Mouse (Mus musculus) limb, embryonic 14.5 days (tissue): ENCODE measurements around the gene Sipa1l1. TPM values are rescaled to one million over a fixed set of nuclear protein-coding genes. Genes with fewer than 3 reads are reported as not detected.

Experiments used
- ATAC-seq: fragments of 200-750 bp; cut with Nextera tagmentation; 2 replicates; pipeline ENCODE4 v1.8.0; 2017; ENCODE audit warnings: low read depth, moderate number of reproducible peaks, moderate TSS enrichment; ENCODE audit not compliant: low FRiP score
- DNase-seq: peaks from one replicate; pipeline ENCODE4 v3.0.0-alpha.2; 2015; ENCODE audit warnings: low spot score
- H3K27ac ChIP-seq: fragments of 300-500 bp; sonication (generic); replicated peaks from 2 replicates; pipeline ENCODE4 v1.5.1; 2014; ENCODE audit warnings: low read depth, mild to moderate bottlenecking, low read length, moderate library complexity, mixed read lengths
- H3K27me3 ChIP-seq: fragments of 300-500 bp; sonication (generic); 2 replicates; pipeline ENCODE4 v1.6.1; 2014; ENCODE audit warnings: low read length, mixed read lengths; ENCODE audit not compliant: control insufficient read depth, insufficient read depth
- H3K36me3 ChIP-seq: fragments of 300-500 bp; sonication (generic); 2 replicates; pipeline ENCODE4 v1.6.1; 2014; ENCODE audit warnings: mild to moderate bottlenecking, low read length, moderate library complexity, mixed read lengths; ENCODE audit not compliant: control insufficient read depth, insufficient read depth
- H3K4me1 ChIP-seq: fragments of 300-500 bp; sonication (generic); 2 replicates; pipeline ENCODE4 v1.6.1; 2014; ENCODE audit warnings: antibody characterized with exemption, low read length, mixed read lengths; ENCODE audit not compliant: control insufficient read depth, insufficient read depth
- H3K4me2 ChIP-seq: fragments of 300-500 bp; sonication (generic); replicated peaks from 2 replicates; pipeline ENCODE4 v1.6.1; 2014; ENCODE audit warnings: low read depth, mild to moderate bottlenecking, low read length, moderate library complexity; ENCODE audit not compliant: severe bottlenecking
- H3K4me3 ChIP-seq: fragments of 300-500 bp; sonication (generic); replicated peaks from 2 replicates; pipeline ENCODE4 v1.5.1; 2014; ENCODE audit warnings: low read length
- H3K9ac ChIP-seq: fragments of 300-500 bp; sonication (generic); 2 replicates; pipeline ENCODE4 v1.6.1; 2014; ENCODE audit warnings: mild to moderate bottlenecking, low read depth, low read length, moderate library complexity; ENCODE audit not compliant: severe bottlenecking
- H3K9me3 ChIP-seq: fragments of 300-500 bp; sonication (generic); 2 replicates; pipeline ENCODE4 v1.6.1; 2016; ENCODE audit warnings: low read length; ENCODE audit not compliant: control insufficient read depth
- POLR2A ChIP-seq: fragments of 200-500 bp; IDR thresholded peaks from 2 replicates; pipeline ENCODE4 v1.8.0; 2012; ENCODE audit warnings: inconsistent platforms, mild to moderate bottlenecking, moderate library complexity, borderline replicate concordance; ENCODE audit not compliant: insufficient read depth, insufficient read length; ENCODE audit errors: extremely low read depth
- WGBS: fragments of 180-500 bp; shearing (Covaris S2); extraction: QIAGEN DNeasy Blood & Tissue Kit; methylation state at CpG from one replicate; pipeline ENCODE4 v1.1.7; 2014; 5-methylcytosine and 5-hydroxymethylcytosine counted together
- polyA plus RNA-seq, 2 experiments: library from polyadenylated mRNA; depleted of rRNA in 1 of 2; stranded (reverse) in 1 of 2; unstranded in 1 of 2; fragments of >200 nt; fragmentation: Nextera tagmentation in 1 of 2; extraction: Ambion mirVana in 1 of 2; gene quantifications; 2 replicates each; pipeline versions ENCODE4 v1.2.1 to v1.2.3; 2012 to 2014

Gene Sipa1l1
- polyA plus RNA-seq, 2 experiments, result 29.5 to 31.0 TPM

DNA sequence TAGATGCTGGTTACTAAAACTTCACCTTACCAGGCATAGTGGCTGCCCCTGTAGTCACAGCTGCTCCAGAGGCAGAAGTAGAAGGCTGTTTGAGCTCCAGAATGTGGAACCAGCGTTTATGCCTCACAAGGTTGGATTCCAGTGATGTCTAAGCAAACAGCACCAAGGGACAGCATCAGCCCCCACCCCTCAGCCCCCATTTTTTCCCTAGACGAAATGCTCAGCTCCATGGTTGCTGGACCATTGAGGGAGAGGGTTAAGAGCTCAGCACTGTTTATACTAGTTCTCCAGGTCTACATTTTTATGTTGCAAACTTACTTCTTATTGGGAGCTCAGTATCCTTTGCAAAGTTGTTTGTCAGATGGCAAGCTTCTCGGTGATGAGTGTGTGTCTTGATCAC lies 202.1 kb downstream of the Sipa1l1 start:
- H3K4me2 ChIP-seq, result no peak overlapping the region
- H3K27ac ChIP-seq, result no peak overlapping the region
- no peaks in the 10 kb centered on the region for H3K27me3 ChIP-seq
- no peaks in the 10 kb centered on the region for H3K9me3 ChIP-seq
- H3K9ac ChIP-seq, result no peak overlapping the region
- WGBS, result 67% methylated on average over 3 of the region's 3 CpGs
- DNase-seq, result no peak
- peaks cover 9% of the 10 kb centered on the region; the same call in 1 of the 2 replicates for H3K4me1 ChIP-seq
- H3K36me3 ChIP-seq, result no peaks in the 10 kb centered on the region
- ATAC-seq, result no peak
- no peak for TF ChIP-seq POLR2A
- H3K4me3 ChIP-seq, result no peak overlapping the region

DNA sequence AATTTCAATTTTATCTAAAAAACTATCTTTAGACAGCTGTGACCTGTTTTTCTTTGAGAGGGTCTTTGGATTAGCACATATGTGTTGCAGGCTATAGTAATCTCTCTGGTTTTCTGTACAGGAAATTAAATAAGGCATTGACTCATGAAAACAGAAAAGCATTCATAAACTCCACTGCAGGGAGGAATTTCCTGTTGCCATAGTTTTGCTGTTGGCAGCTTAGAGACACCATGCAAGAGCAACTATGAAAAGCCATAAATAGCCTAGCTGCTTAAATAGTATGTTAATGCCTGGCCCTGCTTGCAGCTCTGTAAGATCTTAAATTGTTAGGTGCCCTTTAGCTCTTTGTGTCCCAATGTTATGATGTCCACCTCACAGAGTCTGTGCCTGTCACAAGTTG lies 204.9 kb downstream of the Sipa1l1 start:
- Histone ChIP-seq H3K36me3 (no peaks in the 10 kb centered on the region), H3K9ac (no peak overlapping the region), H3K27ac (peak overlapping the region; percentile 80), H3K27me3 (no peaks in the 10 kb centered on the region), H3K4me3 (no peak overlapping the region), H3K9me3 (no peaks in the 10 kb centered on the region), H3K4me1 (peaks cover 9% of the 10 kb centered on the region; the same call in 1 of the 2 replicates), H3K4me2 (no peak overlapping the region)
- DNase-seq, result peak; percentile 38
- no peak for TF ChIP-seq POLR2A
- no peak; the same call in 1 of the 2 replicates for ATAC-seq

DNA sequence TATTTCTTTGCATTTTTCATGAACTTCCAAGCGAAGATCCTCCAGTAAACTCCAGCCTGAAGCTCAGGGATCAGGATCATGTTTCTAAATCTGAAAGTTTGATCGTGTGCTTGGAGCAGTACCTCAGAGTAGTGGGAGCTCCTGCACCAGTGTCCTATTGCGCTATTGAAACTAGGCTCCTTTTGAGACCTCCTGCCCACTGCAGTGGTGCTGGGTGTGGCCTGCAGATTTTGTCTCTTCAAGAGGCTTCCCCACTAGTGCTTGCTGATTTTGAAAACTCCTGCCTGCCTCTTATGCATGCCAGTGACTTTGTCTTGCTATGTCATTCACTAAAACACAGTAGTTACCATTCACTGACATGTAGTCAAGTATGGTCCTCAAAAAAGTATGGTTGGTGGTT lies 213.8 kb downstream of the Sipa1l1 start:
- Histone ChIP-seq H3K4me3 (no peak overlapping the region), H3K27me3 (no peaks in the 10 kb centered on the region), H3K4me1 (0 out of 2 replicates have a peak, but pooled peaks cover 3% of the 10 kb centered on the region), H3K36me3 (peaks cover 16% of the 10 kb centered on the region), H3K27ac (no peak overlapping the region), H3K4me2 (no peak overlapping the region), H3K9me3 (no peaks in the 10 kb centered on the region), H3K9ac (no peak overlapping the region)
- no peak for ATAC-seq
- no peak for DNase-seq
- TF ChIP-seq POLR2A, result no peak
- WGBS, result 74% methylated on average over 3 of the region's 3 CpGs

GRCm38 (mm10) chr12:82384719-82385118 lies 215.6 kb downstream of the Sipa1l1 start:
- Histone ChIP-seq H3K4me1 (0 out of 2 replicates have a peak, but pooled peaks cover 3% of the 10 kb centered on the region), H3K27me3 (no peaks in the 10 kb centered on the region), H3K4me2 (no peak overlapping the region), H3K4me3 (no peak overlapping the region), H3K9me3 (no peaks in the 10 kb centered on the region), H3K36me3 (peaks cover 16% of the 10 kb centered on the region), H3K27ac (no peak overlapping the region), H3K9ac (no peak overlapping the region)
- 92% methylated on average over 8 of the region's 8 CpGs for WGBS
- no peak for DNase-seq
- no peak for TF ChIP-seq POLR2A
- no peak for ATAC-seq

DNA sequence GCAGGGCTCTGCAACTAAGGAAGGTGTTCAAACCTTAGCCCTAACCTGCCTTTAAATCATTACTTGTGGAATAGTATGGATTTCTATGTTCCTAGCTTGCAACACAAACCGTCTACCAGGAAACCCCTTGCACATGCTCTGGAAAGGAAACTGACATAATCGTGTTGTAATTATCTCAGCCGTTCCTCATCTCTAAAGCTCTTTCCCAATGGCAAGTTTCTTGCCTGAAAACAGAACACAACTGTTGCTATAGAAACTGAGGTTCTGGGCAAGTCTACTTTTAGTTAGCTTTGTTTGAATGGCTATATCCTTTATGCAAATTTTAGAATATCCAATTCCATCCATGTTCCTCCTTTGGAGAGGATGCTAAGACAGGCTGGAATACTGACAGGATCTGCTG lies 217.9 kb downstream of the Sipa1l1 start:
- H3K27ac ChIP-seq, result no peak overlapping the region

GRCm38 (mm10) chr12:82387647-82388046 lies 218.5 kb downstream of the Sipa1l1 start:
- no peak overlapping the region for H3K27ac ChIP-seq
- no peak overlapping the region for H3K9ac ChIP-seq
- WGBS, result 94% methylated on average over 3 of the region's 3 CpGs
- no peak for ATAC-seq
- H3K36me3 ChIP-seq, result peaks cover 16% of the 10 kb centered on the region
- no peaks in the 10 kb centered on the region for H3K4me1 ChIP-seq
- DNase-seq, result no peak
- no peak overlapping the region for H3K4me2 ChIP-seq
- no peak for TF ChIP-seq POLR2A
- H3K9me3 ChIP-seq, result no peaks in the 10 kb centered on the region
- no peaks in the 10 kb centered on the region for H3K27me3 ChIP-seq
- no peak overlapping the region for H3K4me3 ChIP-seq

More for the DNA sequence above, 217.9 kb downstream of the Sipa1l1 start:
- Histone ChIP-seq H3K27me3 (no peaks in the 10 kb centered on the region), H3K36me3 (peaks cover 16% of the 10 kb centered on the region), H3K4me3 (no peak overlapping the region), H3K9me3 (no peaks in the 10 kb centered on the region), H3K4me1 (0 out of 2 replicates have a peak, but pooled peaks cover 3% of the 10 kb centered on the region), H3K4me2 (no peak overlapping the region), H3K9ac (no peak overlapping the region)
- no peak for TF ChIP-seq POLR2A
- WGBS, result 71% methylated on average over 3 of the region's 3 CpGs
- ATAC-seq, result no peak
- no peak for DNase-seq
